Mouse (Mus musculus) thymus, adult 18-20 months (tissue): ENCODE data around the gene Mmp24.
A peak's percentile ranks its signal among the peaks of the same experiment; 100 is the strongest.

Experiments
- DNase-seq, 2 experiments: peaks; one replicate each; pipeline ENCODE4 v3.0.0; 2022; ENCODE audit warnings: mixed read lengths in 2 of 2

Mmp24 gene

DNA sequence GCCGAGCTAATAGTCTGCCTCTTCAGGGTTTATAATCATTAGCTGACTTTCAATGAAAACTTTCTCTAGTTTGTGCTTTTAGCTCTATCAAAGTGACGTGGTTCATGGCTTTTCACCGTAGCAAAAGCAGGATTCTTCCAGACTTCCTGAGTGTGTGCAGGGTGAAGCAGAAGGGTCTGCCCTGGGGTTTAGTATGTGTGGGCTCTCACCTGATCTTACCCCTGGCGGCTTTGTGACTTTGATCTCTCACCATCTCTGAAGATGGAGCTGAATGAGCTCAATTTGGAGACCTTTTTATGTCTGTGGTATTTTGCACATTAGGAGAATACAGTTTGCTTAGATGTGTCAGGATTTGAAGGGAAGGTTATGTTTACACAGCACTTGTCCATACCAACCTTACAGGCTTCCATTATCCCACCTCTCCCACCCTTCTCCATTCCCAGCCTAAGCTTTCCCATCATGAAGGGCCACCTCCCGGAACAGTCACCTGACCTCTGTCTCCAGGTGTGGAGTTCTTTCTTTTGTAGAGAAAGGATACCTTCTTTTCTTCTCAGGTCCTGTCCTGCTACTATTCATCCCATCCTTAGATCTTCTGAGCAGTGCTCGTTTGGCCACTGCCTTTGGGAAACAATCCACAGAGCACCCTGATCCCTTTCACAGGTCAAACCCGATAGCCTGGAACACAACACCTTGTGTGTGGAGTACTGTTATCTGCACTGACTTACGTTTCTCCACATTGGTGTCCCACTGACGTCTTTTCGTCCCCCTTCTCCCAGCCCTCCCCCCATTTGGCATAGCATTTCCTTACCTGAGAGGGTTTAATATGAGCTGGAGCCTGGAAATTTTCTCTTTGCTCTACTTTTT is 1.9 kb downstream of the Mmp24 start:
- no peak for DNase-seq

DNA sequence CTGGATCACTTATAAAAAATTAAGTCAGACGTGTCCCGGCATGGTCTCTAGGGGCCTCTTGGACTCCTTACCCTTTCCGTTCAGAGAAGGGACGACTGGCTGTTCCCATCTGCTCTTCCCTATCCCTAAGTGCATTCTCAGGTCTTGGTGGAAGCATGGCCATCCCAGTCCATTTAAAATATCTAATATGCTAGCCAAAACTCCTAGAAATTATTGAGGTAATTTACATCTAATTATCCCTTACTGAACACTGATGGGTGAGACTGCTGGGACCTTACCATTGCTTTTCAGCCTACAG is 2.5 kb downstream of the Mmp24 start:
- DNase-seq = no peak

DNA sequence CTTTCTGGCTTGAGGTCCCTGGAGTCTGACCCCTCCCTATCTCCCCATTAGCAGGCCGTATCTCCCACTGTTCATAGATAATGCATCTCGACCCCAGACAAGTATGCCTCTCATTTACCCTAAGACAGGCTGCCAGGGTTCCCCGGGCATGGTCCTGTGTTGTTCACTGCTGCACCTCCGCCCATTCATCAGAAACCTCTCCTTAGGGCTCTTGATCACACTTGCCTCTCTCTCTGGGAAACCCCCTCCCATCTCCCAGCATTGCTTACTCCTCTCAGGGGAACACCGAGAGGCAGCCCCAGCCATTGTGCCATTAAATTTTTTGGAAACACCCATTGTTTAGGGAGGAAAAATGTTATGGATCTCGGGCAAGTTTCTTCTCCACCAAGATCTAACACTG is 2.9 kb downstream of the Mmp24 start:
- no peak for DNase-seq

DNA sequence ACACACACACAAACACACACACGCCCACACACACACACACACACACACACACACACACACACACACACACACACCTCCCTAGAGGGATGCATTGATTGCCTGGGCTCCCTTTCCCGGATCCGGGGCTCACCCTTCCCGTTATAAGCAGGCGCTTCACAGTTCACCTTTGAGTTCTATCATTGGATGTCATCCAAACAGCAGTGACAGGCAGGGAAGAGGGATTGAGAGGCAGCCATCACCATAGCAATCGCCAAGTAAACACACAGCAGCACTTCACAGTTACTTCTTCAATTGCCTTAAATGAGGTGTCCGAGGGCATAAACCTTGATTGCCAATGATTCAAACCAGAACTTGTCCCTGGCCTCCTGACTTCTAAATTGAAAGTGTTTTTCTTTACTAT is 3.9 kb downstream of the Mmp24 start:
- DNase-seq = no peak

DNA sequence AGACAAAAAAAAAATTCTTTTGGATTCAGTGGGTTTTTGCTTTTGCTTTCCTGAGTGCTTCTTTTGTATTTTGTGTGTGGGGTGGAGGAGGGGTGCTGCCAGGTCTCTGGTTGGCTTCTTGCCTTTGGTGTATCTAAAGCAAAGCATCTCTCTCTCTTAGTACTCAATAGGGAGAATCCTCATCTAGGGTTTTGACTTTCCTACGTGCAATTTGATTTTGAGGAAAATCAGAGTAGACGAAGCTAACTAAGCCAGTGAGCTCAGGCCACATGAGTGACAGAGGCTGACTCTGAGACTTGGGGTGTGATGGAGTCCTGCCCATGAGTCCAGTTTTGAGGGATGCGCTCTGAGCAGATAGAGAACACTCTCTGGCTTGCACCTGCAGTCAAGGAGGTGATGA is 4.4 kb downstream of the Mmp24 start:
- DNase-seq = no peak

DNA sequence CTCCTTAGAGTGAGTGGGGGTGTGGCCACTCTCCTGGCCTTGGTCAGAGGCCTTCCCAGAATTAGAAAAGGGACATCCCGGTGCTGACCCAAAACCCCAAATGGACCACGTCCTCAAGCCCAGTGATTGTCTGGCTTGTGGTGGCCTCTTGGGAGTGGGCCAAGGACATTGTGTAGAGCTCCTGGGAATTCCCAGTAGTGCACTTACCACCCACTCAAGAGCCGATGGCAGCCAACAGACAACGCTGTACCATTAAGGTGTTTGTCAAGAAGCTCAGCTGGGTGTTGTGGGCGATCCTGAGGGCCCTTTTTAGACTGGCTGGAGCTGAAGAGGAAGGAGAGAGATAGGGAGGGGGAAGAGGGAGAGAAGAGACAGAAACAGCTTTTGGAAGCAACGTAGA is 9.4 kb downstream of the Mmp24 start:
- DNase-seq = no peak

DNA sequence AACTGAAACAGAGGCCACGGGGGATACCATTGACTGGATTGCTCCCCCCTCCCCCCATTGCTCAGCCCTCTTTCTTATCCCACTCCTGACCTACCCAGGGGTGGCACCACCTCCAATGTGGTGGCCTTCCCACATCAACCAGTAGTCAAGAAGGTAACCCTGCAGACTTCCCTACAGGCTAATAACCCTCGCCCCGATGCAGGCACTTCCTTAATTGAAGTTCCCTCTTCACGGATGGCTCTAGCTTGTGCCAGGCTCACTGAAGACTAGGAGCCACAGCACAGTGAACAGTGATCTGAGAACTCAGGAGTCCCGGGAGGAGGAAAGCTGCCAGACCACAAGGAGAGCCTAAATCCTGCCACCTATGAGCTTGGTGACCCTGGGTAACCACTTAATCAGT is 11.8 kb downstream of the Mmp24 start:
- no peak for DNase-seq

DNA sequence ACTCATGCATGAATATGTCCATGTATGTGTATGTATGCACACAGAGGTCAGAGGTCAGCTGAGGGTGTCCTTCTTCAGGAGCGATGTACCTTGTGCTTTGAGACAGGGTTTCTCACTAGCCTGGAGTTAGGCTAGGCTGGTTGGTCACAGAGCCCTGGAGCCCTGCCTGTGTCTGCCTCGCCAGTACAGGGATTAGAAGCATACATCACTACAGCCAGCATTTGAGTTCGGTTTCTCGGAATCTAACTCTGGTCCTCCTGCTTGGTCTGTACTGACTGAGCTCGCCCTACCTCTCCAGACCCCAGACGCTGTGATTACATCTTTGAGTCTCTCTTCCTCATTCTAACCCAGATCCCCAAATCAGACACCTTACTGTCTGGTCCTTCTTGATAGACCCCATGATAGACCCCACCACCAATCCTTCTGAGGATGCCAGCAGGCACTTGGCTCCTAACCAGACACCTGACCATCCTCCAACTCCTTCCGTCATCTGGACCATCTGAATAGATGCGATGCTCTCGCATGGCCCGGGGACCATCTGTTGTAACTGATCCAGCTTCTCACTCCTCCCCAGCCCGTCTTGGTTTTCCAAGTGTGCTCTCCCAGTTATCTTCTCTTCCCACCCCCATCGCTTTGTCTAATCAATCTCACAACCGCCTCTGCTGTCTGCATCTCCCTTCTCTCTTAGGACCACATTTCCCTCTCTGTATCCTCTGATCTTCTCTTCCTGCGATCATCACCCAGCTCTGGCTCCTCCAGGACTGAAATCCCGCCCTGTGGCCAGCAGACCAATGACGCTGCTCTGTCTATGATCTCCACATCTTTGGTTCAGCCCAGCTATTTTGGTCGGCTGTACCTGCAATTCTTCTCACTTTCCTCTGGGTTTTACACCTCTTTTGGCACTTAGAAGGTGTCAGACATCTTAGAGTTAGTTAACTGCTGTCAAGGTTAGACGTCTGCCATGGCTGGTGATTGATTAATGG is 13.1 kb downstream of the Mmp24 start:
- DNase-seq = no peak

DNA sequence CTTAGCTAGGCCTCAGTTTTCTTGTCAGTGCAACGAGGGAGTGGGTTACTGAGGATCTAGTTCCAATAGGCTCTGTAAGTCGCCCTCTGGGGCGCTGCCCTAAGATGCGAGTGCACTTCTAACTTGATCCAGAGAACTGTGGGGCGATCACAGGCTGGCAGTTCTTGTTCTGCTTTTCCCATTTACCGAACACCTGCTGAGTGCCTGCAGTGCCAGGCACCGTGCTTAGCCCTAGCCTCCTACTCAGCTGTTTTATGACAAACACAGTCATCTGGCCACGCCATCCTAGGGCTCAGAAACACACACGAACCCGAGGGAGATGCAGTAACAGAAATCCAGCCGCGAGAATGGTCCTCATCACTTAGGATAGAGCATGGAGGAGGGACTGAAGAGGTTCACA is 17.8 kb downstream of the Mmp24 start:
- DNase-seq = no peak

DNA sequence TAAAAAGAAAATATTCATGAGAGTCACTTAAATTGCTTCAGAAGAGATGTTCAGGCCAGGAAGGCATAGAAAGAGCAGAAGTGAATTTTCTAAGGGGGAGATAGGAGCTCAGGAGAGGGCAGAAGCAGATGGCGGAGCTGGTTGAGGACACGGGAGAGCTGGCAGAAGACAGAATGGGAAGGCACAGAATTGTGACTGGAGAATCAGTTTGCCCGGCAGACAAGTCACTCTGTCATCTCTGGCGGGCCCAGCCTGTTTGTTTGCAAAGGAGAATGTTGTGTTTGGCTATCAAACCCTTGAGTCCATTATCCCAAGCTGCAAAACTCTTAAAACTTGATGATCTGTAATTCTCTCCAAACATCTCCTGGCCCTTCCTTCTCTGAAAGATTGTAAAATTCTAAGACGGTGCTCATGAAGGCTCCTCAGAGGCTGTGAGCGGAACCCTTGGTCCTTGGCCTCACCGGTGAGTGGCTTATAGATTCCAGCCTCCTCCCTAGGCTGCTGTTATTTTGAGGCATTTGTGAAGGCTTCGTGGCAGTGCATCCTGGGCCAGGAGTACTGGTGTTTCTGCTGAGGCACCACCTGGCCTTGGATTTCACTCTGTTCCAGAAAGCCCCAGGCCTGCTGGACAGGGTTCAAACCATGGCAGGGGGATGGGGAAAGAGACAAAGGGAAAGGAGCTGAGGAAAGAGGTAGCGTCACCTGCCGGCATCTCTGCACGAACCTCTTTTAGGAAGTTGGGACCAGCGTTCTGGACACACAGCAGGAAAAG is 19.7 kb downstream of the Mmp24 start:
- no peak for DNase-seq

DNA sequence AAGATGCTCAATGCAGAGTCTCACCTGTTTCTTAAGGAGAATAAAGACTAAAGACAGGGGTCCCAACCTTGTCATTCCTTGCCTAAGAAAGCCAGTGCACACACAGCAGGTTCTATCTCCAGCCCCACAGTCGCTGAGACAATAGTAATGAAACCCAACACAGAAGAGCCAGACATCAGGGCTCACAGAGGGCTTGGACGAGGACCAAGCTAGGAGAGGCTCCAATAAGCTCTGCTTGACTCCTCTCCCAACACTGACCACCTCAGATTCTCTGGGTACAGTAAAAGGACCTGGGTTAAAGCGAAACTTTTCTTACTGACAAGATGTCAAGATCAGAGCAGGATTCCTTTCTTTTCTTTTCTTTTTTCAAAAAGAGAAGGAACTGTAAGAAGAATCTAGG is 23.5 kb downstream of the Mmp24 start:
- no peak for DNase-seq

DNA sequence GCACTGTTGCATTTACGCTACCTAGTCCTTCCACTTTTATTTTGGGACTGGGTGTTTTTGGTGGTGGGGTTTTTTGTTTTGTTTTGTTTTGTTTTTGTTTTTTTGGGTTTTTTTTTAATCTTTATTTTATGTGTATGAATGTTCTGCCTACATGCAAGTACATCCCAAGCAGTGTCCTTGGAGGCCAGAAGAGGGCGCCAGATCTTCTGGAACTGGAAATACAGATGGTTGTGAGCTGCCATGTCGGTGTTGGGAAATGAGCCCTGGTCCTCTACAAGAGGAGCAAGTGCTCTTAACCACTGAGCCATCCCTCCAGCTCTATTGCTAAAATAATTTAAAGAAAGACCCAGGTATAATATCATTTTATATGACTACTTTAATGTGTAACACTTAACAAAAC is 27.6 kb downstream of the Mmp24 start:
- no peak for DNase-seq

DNA sequence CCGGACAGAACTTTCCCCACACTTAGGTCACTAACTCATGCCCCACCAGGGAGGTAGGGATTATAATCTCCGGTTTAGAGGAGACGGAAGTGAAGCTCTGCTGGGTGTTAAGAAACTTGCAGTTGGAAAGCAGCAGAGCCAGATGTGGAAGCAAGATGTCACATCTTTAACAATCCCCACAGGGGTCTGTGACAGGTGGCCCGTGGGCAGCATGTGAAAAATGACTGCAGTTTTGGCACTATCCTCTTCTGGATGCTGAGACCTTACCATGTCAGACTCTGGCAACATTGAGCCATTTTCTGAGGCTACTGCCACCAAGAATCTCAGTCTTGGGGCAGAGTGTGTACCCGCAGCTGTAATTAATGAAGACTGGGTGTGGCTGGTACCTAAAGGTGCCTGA is 28.9 kb downstream of the Mmp24 start:
- no peak for DNase-seq

DNA sequence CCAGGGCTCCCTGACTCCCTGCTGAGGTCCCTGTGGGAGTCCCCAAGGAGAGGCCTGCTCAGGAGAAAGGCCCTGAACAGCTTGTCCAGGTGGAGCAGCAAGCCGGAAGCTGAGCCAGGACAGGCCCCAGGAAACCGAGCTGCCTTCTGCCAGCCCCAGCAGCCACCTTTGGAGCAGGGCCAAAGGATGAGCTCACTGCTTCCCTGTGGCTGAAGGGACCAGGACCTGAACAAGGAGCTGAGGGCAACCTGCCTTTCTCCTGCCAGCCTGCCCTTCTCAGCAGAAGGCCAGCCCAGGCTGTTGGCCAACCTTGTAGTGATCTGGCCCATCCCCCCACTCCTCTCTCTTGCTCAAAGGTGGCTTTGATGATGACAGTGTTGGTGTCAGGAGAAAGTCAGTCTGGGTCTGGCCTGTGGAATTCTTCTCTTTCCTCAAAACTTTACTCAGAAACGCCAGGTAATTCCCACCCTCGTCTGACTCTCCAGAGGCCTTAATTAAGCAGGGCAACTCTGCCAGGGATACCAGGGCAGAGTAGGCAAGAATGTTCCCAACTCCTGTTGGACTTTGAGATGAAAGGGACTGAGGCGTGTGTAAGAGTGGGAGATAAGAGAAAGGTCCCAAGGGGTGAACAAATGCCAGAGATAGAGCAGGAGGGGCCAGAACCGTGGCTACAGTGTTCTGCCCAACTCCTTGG is 30.2 kb downstream of the Mmp24 start:
- no peak for DNase-seq

DNA sequence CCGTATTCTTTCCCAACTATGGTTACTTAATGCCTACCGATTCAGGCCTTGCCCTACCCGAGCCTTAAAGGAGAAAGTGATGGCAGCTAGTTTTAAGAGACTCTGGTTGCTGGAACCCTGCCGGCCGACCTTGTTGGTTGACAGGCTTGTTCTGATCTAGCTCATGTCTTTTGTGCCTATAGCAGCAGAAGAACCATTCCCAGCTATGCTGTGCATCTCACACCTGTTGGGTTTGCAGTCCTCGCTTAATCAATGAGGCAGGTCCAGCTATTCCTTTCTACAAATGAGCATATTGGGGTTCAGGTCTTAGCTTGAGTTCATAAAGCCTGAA is 30.7 kb downstream of the Mmp24 start:
- DNase-seq = no peak

DNA sequence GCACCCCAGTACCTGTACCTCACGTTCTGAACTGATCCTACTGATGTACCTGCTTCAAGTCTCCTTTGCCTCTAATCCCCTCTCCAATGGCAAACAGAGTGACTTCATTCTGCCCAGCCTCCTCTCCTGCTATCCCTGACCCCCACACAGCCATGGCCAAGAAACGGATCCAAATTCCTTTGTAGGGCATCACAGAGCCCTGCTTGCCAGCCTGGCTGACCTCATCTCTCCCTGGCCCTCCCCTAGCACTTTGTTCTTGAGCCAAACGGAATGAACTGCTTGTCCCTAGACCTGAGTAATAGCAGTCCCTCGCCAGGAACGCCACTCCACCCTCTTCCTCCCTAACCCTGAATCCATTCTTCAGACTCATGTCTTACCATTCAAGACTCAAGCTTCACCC is 31.4 kb downstream of the Mmp24 start:
- DNase-seq = no peak

DNA sequence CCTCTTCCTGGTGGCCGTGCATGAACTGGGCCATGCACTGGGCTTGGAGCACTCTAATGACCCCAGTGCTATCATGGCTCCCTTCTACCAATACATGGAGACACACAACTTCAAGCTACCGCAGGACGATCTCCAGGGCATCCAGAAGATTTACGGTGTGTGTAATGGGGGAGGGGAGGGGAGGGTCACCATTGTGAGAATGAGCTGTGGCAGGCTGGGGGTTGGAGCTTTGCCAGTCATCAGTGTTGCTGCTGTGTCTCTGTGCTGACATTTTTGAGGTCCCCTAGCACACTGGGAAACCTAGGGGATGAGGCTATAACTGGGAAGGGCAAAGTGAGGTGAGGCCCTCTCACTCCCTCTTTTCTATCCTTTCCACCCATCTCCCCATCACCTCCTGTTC is 32.3 kb downstream of the Mmp24 start:
- no peak for DNase-seq

DNA sequence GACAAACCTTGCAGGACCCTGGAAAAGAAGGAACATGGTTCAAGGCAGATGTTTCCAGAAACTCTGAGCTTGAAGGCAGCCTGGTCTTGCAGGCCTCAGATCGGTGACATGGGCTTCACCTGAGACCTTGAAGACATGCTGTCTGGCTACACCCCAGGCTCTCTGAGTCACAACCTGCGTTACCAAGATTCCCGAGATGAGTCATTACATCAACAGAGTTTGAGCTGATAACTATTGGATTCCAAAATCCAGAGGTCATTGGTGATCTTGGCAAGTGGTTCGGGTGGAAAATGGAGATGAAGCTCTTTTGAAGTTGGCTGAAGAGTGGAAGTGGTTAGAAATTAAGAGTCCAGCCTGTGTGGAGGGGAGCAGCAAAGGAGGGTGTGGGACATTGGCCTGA is 34.5 kb downstream of the Mmp24 start:
- DNase-seq = no peak

DNA sequence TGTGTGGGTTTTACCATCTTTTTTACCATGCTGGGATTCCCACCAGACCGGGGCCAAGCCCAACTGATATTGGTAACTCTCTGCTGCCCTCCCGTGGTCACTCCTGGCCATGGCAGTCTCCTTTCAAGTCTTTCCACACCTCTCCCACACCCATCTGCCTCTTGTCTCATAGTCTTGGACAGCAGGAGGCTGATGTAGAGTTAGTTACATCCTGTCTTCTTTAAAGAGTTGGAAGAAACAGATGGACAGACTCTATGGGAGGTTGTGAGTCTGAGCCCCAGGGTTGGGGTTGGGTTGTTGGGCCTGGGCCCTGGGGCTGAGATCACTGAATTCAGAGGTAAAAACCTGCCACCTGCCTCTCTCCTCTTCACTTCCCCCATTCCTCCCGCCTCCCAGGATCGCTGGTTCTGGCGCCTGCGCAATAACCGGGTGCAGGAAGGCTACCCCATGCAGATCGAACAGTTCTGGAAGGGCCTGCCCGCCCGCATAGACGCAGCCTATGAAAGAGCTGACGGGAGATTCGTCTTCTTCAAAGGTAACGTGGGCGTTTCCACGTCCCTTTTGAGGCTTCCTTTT is 36.8 kb downstream of the Mmp24 start:
- peak; percentile 40 to 52 for DNase-seq

DNA sequence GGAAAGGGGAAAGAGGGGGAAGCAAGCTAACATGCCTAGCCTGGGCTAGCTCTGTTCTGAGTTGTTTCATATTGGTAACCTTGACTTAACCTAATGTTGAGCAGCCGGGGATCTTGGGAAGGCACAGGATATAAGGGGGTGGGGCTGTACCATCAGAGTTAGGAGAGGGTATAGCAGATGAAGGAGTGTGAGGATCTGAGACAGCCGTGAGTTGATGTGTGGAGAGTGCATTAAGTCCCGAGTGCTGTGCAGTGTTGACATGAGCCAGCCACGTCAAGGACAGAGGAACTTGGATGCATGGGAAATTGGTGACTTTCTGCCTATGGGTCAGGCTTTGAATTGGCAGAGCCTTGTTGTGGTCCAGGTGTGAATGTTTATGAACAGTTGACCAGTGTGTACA is 37.5 kb downstream of the Mmp24 start:
- DNase-seq = no peak

DNA sequence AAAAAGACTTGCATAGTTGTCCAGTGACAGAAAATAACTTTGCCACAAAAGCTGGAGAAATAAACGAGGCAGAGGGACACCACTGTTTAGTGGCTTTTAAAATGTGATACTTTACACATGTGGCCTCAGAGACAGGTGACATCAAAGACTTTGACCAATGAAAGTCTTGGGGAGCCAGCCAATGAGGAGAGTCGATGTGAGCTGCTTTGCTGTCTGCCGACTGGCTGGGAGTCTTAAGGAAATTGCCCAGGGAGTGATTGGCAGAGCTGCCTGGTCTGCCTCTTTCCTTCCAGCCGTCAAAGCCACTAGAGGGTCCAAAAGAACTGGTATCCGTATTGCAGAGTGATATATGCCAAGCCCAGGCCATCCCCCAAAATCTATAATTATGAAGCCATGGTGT is 39.7 kb downstream of the Mmp24 start:
- no peak for DNase-seq

DNA sequence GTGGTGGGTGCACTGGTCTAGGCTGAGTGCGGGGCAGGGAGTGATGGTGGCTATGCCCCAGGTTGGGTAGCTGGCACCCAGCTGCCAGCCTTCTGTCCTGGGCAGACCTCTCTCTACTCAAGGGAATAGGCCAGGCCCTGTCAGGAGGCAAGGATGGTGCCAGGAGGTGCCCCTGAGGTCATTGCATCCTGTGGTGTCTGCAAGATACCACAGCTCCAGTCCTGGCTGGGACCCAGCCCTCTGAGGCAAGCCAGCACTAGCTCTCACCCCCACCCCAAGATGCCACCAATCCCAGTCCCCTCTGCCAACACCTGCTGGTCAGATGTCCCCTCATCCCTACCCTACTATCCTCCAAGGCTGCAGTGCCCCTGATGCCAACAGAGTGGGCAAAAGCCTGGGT is 41.0 kb downstream of the Mmp24 start:
- no peak for DNase-seq
